Mouse (Mus musculus) liver, embryonic 16.5 days (tissue): ENCODE results near the gene Tyw1. TPM values are rescaled to one million over a fixed set of nuclear protein-coding genes. Genes with fewer than 3 reads are reported as not detected.

Experiments
- ATAC-seq: fragments of 200-750 bp; cut with Nextera tagmentation; 2 replicates; pipeline ENCODE4 v1.8.0; 2017; ENCODE audit warnings: low read depth, mild to moderate bottlenecking, moderate number of reproducible peaks, moderate library complexity
- H3K27ac ChIP-seq: fragments of 300-500 bp; sonication (generic); 2 replicates; pipeline ENCODE4 v1.5.1; 2014; ENCODE audit warnings: mild to moderate bottlenecking, low read length
- H3K27me3 ChIP-seq: fragments of 300-500 bp; sonication (generic); 2 replicates; pipeline ENCODE4 v1.6.1; 2014; ENCODE audit warnings: low read depth, low read length, mixed read lengths; ENCODE audit not compliant: control insufficient read depth, insufficient read depth
- H3K36me3 ChIP-seq: fragments of 300-500 bp; sonication (generic); 2 replicates; pipeline ENCODE4 v1.6.1; 2014; ENCODE audit warnings: mild to moderate bottlenecking; ENCODE audit not compliant: control insufficient read depth, insufficient read depth
- H3K4me1 ChIP-seq: fragments of 300-500 bp; sonication (generic); 2 replicates; pipeline ENCODE4 v1.6.1; 2014; ENCODE audit warnings: low read depth, low read length, mixed read lengths; ENCODE audit not compliant: control insufficient read depth
- H3K4me2 ChIP-seq: fragments of 300-500 bp; sonication (generic); 2 replicates; pipeline ENCODE4 v1.6.1; 2014; ENCODE audit warnings: low read depth, low read length, mixed read lengths
- H3K4me3 ChIP-seq: fragments of 300-500 bp; sonication (generic); 2 replicates; pipeline ENCODE4 v1.5.1; 2014; ENCODE audit warnings: low read depth, mild to moderate bottlenecking, low read length
- H3K9ac ChIP-seq: fragments of 300-500 bp; sonication (generic); 2 replicates; pipeline ENCODE4 v1.6.1; 2014; ENCODE audit warnings: low read depth, low read length
- H3K9me3 ChIP-seq: fragments of 300-500 bp; sonication (generic); replicated peaks from 2 replicates; pipeline ENCODE4 v1.6.1; 2016; ENCODE audit warnings: low read length; ENCODE audit not compliant: control insufficient read depth
- WGBS: fragments of 180-500 bp; shearing (Covaris S2); extraction: QIAGEN DNeasy Blood & Tissue Kit; methylation state at CpG from one replicate; pipeline ENCODE4 v1.1.7; 2014; ENCODE audit not compliant: insufficient replicate concordance; 5-methylcytosine and 5-hydroxymethylcytosine counted together
- polyA plus RNA-seq: library from polyadenylated mRNA; unstranded; fragments of >200 nt; fragmentation: Nextera tagmentation; extraction: Ambion mirVana; gene quantifications from 2 replicates; pipeline ENCODE4 v1.2.1, GENCODE M21; 2015

Gene Tyw1
- polyA plus RNA-seq, 1 experiment from 2014 or later = 10.3 TPM

GRCm38 (mm10) chr5:130314926-130315325 is 59.5 kb downstream of the Tyw1 start:
- 79% methylated on average over 3 of the region's 3 CpGs for WGBS
- Histone ChIP-seq H3K9me3 (no peaks in the 10 kb centered on the region; the same call in 1 of the 2 replicates), H3K4me1 (no peaks in the 10 kb centered on the region), H3K27me3 (no peaks in the 10 kb centered on the region), H3K4me3 (no peak overlapping the region), H3K9ac (no peak overlapping the region), H3K27ac (no peak overlapping the region), H3K36me3 (no peaks in the 10 kb centered on the region), H3K4me2 (no peak overlapping the region)
- no peak for ATAC-seq

GRCm38 (mm10) chr5:130316321-130316720 is 60.9 kb downstream of the Tyw1 start:
- H3K36me3 ChIP-seq = no peaks in the 10 kb centered on the region
- ATAC-seq = no peak
- no peaks in the 10 kb centered on the region for H3K9me3 ChIP-seq
- no peak overlapping the region for H3K4me2 ChIP-seq
- H3K4me1 ChIP-seq = no peaks in the 10 kb centered on the region
- WGBS = 73% methylated on average over 9 of the region's 9 CpGs
- no peak overlapping the region for H3K9ac ChIP-seq
- H3K27me3 ChIP-seq = no peaks in the 10 kb centered on the region
- no peak overlapping the region for H3K4me3 ChIP-seq
- no peak overlapping the region for H3K27ac ChIP-seq

GRCm38 (mm10) chr5:130319783-130320182 is 64.4 kb downstream of the Tyw1 start:
- H3K36me3 ChIP-seq = peaks cover 4% of the 10 kb centered on the region; the same call in 1 of the 2 replicates
- H3K4me3 ChIP-seq = no peak overlapping the region
- no peak for ATAC-seq
- H3K9me3 ChIP-seq = no peaks in the 10 kb centered on the region
- no peak overlapping the region for H3K9ac ChIP-seq
- no peaks in the 10 kb centered on the region for H3K4me1 ChIP-seq
- WGBS = 68% methylated on average over 5 of the region's 5 CpGs
- H3K27me3 ChIP-seq = no peaks in the 10 kb centered on the region
- H3K27ac ChIP-seq = no peak overlapping the region
- no peak overlapping the region for H3K4me2 ChIP-seq

GRCm38 (mm10) chr5:130320485-130320884 is 65.1 kb downstream of the Tyw1 start:
- H3K27ac ChIP-seq = no peak overlapping the region
- ATAC-seq = no peak
- no peak overlapping the region for H3K4me3 ChIP-seq
- H3K4me2 ChIP-seq = no peak overlapping the region
- H3K9ac ChIP-seq = no peak overlapping the region
- no peaks in the 10 kb centered on the region for H3K9me3 ChIP-seq
- no peaks in the 10 kb centered on the region for H3K27me3 ChIP-seq
- no peaks in the 10 kb centered on the region for H3K4me1 ChIP-seq
- WGBS = 51% methylated on average over 3 of the region's 3 CpGs
- H3K36me3 ChIP-seq = peaks cover 4% of the 10 kb centered on the region

DNA sequence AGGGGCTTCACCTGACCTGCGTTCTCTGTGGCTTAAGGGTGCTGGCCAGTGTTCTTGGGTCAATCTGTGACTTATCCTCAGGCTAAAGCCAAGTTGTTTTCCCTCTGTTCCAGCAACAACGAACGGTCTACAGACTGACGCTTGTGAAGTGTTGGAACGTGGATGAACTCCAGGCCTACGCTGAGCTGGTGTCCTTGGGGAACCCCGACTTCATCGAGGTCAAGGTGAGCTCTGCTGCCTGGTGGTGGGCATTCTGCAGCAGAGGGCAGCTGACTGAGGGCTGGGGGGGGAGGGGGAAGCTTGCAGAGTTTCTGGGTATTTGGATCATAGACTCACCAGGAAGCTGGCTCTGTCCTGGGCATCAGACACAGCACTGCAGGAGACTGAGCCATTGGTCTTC is 70.1 kb downstream of the Tyw1 start:
- Histone ChIP-seq H3K9me3 (no peaks in the 10 kb centered on the region), H3K9ac (no peak overlapping the region), H3K27ac (no peak overlapping the region), H3K36me3 (peaks cover 4% of the 10 kb centered on the region), H3K27me3 (no peaks in the 10 kb centered on the region), H3K4me1 (no peaks in the 10 kb centered on the region), H3K4me3 (no peak overlapping the region), H3K4me2 (no peak overlapping the region)
- no peak for ATAC-seq
- WGBS = 85% methylated on average over 8 of the region's 8 CpGs

DNA sequence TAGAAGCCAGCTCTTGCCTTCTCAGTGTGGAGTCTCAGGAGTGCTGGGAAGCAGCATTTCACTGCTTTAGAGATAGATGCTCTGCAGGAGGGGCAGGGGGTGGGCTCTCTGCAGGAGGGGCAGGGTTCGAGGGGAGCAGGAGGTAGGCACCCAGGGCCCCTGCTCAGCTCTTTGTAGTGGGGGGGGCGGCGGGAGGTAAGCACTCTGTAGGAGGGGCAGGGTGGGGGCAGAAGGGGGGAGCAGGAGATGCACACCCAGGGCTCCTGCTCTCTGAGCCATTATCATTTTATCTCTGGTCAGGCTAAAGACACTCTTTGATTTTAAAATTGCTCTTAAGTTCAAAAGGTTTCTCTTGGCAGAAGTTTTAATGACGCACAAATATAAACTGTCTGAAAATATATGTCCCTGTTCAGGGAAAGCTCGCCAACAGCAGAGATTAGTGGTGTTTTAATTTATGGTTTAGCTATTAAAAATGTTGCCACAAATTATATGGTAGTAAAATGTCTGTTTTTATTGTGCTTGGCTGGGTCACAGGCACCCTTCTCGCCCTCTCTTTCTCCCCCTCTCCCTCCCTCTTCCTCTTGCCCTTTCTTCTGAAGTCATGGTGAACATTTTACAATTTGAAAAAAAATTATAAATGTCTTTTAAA is 72.3 kb downstream of the Tyw1 start:
- H3K9me3 ChIP-seq = no peaks in the 10 kb centered on the region
- H3K9ac ChIP-seq = no peak overlapping the region
- ATAC-seq = no peak
- 78% methylated on average over 6 of the region's 6 CpGs for WGBS
- no peak overlapping the region for H3K4me2 ChIP-seq
- H3K4me1 ChIP-seq = no peaks in the 10 kb centered on the region
- H3K27ac ChIP-seq = no peak overlapping the region
- H3K27me3 ChIP-seq = no peaks in the 10 kb centered on the region
- H3K4me3 ChIP-seq = no peak overlapping the region
- H3K36me3 ChIP-seq = peaks cover 4% of the 10 kb centered on the region

- no peak for ATAC-seq
- WGBS = 80% methylated on average over 9 of the region's 9 CpGs
- Histone ChIP-seq H3K4me1 (no peaks in the 10 kb centered on the region), H3K27ac (no peak overlapping the region), H3K9ac (no peak overlapping the region), H3K9me3 (no peaks in the 10 kb centered on the region), H3K36me3 (peaks cover 4% of the 10 kb centered on the region), H3K4me2 (no peak overlapping the region), H3K27me3 (no peaks in the 10 kb centered on the region), H3K4me3 (no peak overlapping the region)
Measured at GRCm38 (mm10) chr5:130328366-130328765, 72.9 kb downstream of the Tyw1 start.

GRCm38 (mm10) chr5:130329889-130330288 is 74.5 kb downstream of the Tyw1 start:
- Histone ChIP-seq H3K36me3 (no peaks in the 10 kb centered on the region; the same call in none of the 2 replicates), H3K4me3 (no peak overlapping the region), H3K27ac (no peak overlapping the region), H3K4me2 (no peak overlapping the region), H3K27me3 (no peaks in the 10 kb centered on the region), H3K9me3 (no peaks in the 10 kb centered on the region), H3K9ac (no peak overlapping the region), H3K4me1 (no peaks in the 10 kb centered on the region)
- ATAC-seq = no peak
- WGBS = 47% methylated on average over 2 of the region's 2 CpGs

- Histone ChIP-seq H3K4me1 (no peaks in the 10 kb centered on the region), H3K27ac (no peak overlapping the region), H3K27me3 (no peaks in the 10 kb centered on the region), H3K9ac (no peak overlapping the region), H3K4me3 (no peak overlapping the region), H3K36me3 (peaks cover 8% of the 10 kb centered on the region), H3K4me2 (no peak overlapping the region), H3K9me3 (no peaks in the 10 kb centered on the region)
- no peak for ATAC-seq
- WGBS = 75% methylated on average over 4 of the region's 4 CpGs
Measured at GRCm38 (mm10) chr5:130330801-130331200, 75.4 kb downstream of the Tyw1 start.
